Mouse (Mus musculus) layer of hippocampus, postnatal 25 days (tissue): ENCODE measurements around the gene Akap13. TPM values are rescaled to one million over a fixed set of nuclear protein-coding genes. Genes with fewer than 3 reads are reported as not detected.

ENCODE experiments used
- DNase-seq, 2 experiments: peaks; one replicate each; pipeline ENCODE4 v3.0.0; 2022; ENCODE audit warnings: mixed read lengths in 2 of 2, low spot score in 1 of 2; ENCODE audit errors: extremely low spot score in 1 of 2
- total RNA-seq, 2 experiments: library from RNA; stranded (reverse); gene quantifications; 2 replicates each; pipeline ENCODE4 v1.2.3; 2021

Akap13 gene
- total RNA-seq, 2 experiments from 2014 or later, result 54.0 to 70.8 TPM

DNA sequence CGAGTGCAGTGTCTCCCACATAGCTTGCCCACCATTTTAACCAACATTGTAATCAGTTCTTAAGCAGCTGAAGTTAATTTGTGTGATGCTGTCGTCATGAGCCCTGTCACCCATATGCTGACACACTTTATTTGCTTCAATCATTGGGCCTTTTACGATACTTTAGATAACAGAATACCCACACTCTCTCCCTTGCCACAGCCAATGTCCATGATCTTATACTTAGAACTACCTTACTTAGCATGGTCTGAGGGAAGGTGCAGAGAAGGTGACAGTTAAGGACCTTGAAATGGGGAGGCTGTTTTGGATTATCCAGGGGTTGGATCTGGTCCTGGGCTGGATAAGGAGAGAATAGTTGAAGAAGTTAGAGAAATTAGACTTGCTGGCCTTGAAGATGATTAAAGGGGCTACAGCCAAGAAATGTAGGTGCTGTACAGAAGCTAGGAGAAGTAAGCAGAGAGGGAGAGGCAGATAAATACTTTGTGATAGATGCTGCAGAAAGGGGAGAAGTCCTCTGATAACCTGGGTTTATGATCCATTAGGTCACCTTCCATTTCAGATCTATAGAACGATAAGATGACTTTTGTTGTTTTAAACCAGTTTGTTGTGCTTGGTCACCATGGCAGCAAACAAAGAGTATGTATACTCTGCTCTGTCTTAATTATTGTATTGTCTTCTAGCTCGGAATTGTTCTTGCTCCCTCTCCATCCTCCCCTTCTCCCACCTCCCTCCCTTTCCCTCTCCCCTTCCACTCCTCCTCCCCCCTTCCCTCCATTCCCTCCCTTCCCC, 53.9 kb downstream of the Akap13 start:
- no peak for DNase-seq

DNA sequence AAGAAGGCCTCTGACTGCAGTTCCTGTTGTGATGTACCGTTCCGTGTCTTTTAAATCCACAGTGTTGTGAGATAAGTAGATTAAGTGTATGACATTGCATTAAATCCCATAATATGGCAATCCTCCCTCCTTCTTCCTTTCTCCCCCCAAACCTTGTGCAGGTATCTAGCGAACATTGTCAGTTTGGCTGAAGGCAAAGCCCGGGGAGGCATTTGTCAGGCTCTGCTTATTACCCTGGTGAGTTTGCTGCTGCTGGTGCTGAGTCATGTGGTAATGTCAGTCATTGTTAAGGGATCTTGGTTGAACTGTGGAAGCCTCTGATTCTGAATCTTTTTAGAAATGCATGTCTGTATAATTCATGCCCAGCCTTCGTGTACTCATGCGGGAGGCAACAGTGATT, 60.1 kb downstream of the Akap13 start:
- no peak for DNase-seq

DNA sequence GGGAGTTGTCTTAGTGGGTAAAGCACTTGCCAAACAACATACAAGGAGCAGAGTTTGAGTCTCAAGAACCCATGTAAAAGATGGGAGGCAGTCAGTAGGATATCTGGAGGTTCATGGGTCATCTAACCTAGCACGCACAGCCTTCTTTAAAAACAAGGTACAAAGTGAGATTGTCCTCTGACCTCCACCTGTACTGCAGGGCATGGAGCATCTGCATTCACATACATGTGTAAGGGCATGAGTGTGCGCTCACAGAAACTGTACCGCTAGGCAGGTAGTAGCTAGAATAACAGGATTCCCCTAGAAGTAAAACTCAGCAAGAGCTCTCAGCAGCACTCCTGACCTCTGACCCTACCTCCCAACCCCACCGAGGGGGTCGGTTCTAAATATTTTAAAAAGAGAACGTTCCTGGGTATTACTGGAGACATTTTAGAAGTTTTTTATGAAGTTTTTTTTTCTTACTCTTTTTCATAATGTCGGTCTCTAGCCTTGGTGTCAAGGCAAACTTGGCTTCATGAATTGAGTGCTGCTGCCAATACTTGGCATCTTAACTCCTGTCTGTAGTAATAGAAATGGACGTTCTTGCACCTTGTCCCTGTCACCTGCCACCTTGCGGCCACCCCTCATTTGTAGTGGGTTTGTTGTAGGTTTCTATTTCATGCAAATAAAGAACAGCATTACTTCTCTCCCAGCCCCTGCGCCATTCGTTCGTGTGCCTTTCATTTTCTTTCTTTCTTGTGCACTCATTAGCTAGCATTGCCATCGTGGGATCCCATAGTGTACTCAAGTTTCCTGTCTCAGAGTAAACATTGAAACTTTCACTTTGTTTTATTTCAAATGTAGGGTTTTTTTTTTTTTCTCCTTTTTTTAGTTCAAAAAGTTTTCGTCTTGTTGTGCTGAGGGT, 61.6 kb downstream of the Akap13 start:
- DNase-seq, result no peak

DNA sequence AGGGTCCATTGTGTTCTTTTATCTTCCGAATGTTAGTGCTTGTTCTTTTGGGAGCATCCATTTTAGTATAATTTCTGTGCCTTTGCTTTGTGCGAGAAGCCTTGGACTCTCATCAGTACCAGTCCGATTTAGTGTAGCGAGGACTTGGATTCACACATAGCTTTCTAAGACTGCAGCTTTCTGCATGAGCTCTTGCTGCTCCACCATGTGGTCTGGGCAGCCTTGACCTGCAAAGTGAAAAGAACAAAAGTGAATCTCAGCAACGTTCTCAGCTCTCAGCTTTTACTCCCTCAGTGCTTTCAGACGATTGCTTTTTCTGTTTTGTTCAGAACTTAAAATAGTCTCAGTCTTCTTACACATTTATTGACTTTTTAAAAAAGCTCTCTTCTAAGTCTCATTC, 65.2 kb downstream of the Akap13 start:
- no peak for DNase-seq

DNA sequence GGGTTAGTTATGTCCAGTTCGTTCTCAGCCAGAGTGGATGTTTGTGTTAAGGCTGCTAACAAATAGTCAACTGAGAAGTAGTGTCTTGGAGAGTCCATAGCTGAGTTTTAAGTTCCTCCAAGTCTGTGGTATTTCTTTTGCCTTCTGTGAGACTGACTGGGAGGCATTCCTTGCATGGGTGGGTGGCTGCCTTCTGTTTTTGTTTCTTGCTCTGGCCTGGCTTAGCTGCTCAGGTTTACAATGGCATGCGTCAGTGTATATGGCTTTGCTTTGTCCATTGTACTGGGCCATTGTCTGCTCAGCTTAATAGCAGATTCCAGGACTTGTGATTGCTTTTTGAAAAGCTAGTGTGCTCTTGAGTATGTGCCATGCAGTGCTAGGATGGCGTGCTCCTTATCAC, 65.9 kb downstream of the Akap13 start:
- no peak for DNase-seq

DNA sequence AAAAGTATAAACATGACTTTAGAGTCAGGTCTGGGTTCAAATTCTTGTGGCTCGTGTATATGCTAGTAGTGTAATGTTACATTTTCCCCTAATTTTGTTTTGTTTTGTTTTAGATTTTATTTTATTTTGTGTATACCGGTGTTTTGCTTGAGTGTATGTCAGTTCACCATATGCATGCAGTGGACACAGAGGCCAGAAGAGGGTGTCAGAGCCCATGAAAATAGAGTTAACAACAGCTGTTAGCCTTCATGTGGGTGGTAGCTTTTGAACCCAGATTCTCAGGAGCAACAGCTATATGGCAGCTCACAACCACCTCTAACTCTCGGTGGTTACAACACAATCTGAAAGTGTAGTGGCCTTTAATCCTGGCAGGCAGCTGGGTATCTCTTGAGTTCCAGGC, 66.9 kb downstream of the Akap13 start:
- DNase-seq, result no peak

DNA sequence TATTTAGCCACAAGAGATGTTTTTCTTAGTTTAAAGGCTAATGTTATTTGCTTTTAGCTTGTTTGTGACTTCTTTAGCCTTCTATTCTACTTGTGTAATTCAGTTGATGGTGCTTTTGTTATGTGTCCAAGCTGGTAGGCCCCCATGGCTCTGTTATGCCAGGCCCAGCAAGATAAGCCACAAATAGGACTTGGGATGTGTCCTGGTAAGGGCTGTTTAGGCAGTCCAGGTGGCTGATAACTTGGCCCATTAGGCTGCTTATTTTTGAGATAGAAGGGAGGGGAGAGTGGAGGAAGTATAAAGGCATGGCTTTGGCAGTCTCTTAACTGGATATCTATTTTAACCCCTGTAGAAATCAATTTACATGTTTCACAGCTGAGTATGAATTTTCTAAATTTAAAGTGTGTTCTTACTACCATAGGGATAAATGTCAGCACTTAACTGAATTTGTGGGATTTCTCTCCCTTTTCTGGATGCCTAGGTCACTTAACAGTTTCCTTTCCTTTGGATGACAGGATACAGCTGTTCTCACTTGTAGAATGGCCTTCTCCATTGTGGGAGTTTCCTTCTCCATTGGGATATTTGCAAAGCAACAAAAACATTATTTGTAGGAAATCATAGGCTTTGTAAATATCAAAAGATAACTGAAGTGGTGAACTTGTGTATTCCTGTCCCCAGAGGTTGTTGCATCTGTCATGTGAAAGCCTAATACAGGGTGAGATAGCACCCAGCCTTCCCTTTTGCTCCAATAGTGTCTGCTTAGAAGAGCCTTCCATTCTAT, 69.6 kb downstream of the Akap13 start:
- no peak for DNase-seq

DNA sequence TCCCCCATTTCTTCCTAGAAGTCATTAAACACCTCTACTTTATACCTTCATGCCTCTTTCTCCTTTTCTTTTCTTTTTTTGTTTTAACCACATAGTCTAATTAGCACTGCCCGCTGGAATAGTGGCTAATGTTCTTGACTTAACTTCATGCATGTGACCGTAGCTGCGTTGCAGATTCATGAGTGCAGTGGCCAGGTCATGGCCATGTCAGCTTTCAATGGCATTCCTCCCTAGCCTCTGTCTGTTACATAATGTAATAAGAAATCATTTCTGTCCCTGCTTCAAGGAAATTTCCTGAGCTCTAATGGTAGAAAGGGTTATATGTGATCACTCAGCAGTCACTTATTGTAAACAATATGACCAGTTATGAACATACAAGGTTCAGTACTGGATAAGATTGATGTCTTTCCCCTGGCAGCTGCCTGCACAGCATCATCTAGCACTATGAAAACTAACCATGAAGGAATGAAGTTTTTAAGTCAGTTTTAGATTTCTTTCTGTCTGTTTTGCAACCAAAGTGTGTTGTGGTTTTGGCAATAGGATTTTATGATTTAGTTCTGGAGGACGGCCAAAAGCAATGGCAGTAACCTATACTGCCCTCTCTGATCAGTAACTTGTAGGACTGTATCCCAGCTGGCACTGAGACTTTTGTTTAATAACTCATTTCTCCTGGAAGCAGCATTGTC, 70.5 kb downstream of the Akap13 start:
- no peak for DNase-seq

DNA sequence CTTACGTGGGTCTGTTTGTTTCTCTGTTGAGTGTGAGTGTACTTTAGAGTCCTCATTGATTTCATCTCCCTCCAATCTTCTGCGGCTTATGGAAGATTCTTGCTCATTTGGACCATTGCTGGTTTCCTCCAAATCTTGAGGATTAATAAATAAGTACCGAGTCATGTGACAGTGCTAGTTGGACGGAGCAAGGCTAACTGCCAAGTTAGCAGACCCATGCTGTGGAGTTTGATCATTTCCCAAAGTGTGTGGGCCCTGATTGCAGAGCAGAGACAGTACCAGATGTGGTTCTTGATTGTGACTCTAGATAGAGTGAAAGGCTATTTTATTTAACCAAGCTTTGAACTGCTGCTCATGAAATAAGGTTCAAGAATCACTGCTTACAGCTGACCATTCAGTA, 73.4 kb downstream of the Akap13 start:
- DNase-seq, result no peak

DNA sequence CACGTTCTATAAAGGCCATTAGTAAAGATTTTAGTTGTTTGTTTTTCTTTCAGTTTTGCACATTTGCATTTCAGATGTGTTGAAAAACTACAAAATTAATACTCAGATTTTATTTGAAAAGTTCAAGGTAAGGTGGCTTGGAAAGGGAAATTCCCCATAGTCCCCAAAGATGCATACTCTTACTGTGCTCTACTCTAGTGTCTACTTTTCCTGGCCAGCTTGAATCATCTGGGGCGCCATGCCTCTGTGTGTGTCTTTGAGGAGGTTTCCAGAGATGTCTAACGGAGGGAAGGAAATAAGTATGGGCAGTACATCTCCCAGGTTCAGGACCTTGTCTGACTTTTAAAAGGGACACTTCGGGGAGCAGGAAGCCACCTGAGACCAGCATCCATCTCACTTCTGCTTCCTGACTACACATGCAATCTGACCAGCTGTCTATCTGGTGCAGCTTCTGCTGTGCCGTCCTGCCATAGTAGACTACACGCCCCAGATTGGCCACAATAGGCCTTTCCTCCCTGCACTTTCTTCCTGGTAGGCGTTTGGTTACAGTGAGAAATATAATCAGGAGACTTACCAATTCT, 74.6 kb downstream of the Akap13 start:
- DNase-seq, result no peak

DNA sequence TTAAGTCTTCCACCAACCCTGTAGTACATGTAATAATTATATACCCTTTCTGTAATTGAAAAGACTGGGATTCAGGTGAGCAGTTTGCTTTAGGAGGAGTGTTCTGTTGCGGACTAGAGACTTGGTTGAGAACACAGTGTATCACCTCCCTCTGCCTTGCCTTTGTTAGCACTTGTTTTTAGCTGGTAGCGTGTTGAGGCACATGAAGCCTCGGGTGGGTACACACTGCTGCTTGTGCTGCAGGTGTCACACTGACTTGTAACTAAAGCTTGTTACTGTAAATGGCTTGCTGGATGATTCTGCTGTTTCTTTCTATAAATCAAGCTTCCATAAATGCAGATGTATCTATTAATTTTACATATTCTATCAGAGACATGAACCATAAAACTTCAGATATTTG, 75.3 kb downstream of the Akap13 start:
- no peak for DNase-seq

DNA sequence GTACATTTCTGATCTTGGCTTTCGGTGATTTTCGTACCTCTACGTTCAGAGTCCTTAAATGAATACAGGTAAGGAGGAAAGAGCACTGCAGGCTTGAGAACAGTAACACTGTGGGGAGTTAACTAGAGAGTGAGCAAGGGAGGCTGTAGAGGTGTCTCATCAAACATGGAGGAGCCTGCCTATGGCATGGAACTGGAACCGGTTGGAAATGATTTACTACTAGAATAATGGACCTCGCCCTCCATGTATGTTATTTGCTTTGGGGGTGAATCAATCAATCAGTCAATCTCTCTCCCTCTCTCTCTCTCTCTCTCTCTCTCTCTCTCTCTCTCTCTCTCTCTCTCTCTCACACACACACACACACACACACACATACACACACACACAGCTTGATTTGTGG, 77.7 kb downstream of the Akap13 start:
- DNase-seq, result no peak

DNA sequence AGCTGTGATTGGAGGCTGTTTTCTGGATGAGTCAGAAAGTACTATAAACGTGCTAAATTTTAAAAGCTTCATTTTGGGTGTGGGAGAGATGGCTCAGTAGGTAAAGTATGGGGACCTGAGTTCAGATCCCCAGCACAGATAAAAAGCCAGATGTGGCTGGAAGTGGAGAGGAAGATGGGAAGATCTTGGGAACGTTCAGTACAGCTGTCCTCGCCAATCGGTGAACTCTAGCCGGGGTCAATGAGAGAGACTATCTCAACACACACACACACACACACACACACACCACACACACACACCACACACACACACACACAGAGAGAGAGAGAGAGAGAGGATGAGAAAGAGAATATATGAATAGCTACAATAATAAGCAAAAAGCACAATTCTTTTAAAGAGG, 81.0 kb downstream of the Akap13 start:
- no peak for DNase-seq

DNA sequence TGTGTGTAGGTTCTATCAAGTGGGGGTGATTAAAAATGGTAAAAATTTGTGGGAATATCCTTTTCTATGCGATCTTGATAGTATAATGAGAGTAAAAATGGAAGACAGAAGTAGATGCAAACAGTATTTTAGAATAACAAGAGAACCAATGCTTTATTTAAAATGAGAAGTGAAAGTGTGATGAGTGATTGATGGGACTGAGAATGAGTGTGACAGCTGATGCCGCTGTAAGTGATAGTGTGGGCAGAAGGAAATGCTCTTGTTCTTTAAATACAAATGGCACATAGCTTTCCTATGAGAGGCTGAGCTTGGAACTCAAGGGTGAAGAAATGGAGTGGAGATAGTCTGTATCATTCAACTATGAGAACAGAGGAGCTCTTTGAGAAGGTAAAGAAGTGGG, 82.2 kb downstream of the Akap13 start:
- no peak for DNase-seq

DNA sequence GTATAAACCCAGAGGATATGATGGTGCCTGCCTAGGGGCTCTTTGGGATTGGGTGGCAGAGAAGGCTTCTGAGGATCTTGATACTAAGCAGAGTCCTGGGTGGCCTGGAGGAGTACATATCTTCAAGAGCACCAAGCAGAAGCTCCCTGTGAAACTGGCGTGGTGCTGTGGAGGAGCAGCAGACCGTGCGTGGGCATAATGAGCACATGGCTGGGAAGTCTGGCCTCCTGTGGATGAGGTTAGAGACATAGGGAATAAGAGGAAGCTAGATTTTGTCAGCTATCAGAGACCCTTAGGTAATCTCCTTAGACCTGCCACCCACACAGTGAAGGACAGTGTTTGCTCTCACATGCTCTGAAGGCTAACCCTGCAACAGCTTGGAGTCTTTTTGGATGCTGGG, 83.2 kb downstream of the Akap13 start:
- peak in 1 of 2 experiments; percentile 17 for DNase-seq

DNA sequence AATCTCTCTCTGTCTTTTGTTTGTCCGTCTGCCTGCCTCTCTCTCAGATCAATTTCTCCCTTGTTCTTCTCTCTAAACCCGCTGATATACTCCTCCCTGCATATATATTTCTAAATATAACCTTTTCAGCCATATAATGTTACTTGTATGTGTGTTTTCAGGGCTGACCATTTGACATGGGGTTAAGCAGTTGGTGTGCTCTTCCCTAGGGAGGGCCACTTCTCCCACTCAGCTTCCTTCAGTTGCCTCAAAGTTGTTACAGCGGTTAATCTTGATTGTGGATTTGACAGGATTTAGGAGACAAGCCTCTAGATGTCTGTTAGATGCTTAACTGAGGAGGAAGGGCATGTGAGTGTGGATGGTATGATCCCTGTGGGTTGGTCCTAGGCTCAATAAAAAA, 83.8 kb downstream of the Akap13 start:
- no peak for DNase-seq

DNA sequence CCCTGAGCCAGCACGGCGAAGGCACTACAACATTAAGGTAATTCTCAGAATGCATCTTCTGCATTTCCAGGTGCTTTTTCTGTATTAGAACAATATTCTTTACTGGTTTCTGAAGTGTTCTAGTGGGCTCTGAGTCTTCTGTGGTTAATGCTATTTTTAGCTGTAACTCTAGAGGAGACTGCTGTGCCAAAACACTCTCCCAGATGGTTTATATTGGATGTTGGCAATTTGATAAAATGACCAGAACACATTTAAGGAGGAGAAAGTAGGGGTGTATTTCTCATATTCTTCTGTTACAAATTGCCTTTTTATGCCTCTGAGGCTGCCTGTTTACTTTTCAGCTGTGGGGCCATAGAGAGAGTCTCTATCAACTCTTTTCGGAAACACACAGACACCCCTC, 94.5 kb downstream of the Akap13 start:
- no peak for DNase-seq

DNA sequence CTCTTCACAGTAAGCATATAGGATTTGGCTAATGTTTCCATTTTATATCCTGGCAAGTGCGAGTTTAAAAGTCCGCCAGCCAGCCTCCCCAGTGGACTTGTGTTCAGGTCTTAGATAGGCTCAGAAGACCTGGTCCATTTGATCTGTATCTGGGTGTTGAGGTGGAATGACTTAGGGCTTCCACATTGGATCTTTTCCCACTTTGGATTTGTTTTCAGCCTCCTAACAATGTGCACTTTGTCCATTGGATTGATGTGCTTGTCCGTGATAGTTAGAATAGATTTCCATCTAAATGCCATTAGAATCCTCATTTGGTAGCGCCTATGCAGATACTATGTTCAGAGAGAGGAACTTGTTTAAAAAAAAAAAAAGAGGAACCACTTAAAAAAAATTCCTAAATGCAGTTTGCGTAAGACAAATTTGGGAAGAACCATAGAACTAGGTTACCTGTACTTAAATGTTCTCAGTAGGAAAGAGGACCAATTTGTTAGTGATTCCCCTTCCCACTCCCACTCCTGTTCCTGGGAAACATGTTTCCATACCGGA, 95.5 kb downstream of the Akap13 start:
- DNase-seq, result no peak

DNA sequence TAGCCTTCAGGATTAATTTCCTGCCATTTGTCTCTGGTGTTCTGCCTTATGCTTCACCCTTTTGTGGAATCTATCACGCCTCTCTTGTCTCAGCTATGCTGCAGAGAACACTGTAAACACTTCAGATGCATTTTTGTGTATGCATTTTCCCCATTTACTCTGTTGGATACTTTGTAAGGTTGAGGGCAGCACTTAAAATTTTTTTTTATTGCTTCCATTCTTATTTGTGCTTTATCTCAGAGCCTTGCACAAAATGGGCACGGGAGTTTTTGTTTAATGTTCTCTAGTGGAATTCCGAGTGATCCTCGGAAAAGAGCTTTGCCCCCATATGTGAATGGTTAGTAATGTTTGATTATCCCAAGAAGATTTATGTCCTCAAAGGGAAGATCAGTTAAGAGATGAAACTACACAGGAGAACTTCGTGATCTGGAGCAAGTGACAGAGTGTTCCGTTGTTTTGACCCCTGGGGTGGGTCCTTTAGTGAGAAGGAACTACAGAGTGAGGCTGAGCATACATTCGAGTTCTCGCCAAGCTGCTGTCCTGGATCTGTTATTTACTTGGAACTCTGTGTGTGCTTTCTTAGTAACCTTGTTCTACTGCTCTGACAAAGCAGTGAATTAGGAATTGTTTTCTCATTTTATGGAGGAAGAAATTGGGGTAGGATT, 97.8 kb downstream of the Akap13 start:
- no peak for DNase-seq
